Mouse (Mus musculus) MEL (cell line): ENCODE data around the gene Eef2. TPM values are rescaled to one million over a fixed set of nuclear protein-coding genes. Genes with fewer than 3 reads are reported as not detected.
"Not testable (repeated sequence)": the region's sequence is repeated elsewhere in the genome, so short reads cannot be mapped to it uniquely, and the experiment has no call there.

Source experiments
- DNase-seq: peaks from one replicate; pipeline ENCODE4 v3.0.0; 2011; ENCODE audit warnings: low read depth, low spot score
- H3K27ac ChIP-seq: 2 replicates; pipeline ENCODE4 v1.5.1; 2012; ENCODE audit warnings: low read depth, mild to moderate bottlenecking, control low read depth, low read length, moderate library complexity; ENCODE audit not compliant: control insufficient read depth
- H3K27me3 ChIP-seq, 2 experiments: fragments of 150-350 bp in 1 of 2; sonication (generic) in 1 of 2; 2 replicates each; pipeline ENCODE4 v1.6.1; 2012; ENCODE audit warnings: low read length in 2 of 2, mild to moderate bottlenecking in 2 of 2, improper control_type of control experiment in 1 of 2, moderate library complexity in 1 of 2; ENCODE audit not compliant: insufficient read depth in 2 of 2, control insufficient read depth in 1 of 2
- H3K36me3 ChIP-seq, 2 experiments: 2 replicates each; pipeline ENCODE4 v1.6.1; 2012 to 2014; ENCODE audit warnings: low read length in 2 of 2, improper control_type of control experiment in 1 of 2, inconsistent platforms in 1 of 2, mild to moderate bottlenecking in 1 of 2; ENCODE audit not compliant: insufficient read depth in 2 of 2, control insufficient read depth in 1 of 2
- H3K4me1 ChIP-seq, 2 experiments: fragments of 150-350 bp in 1 of 2; sonication (generic) in 1 of 2; 2 replicates each; pipeline ENCODE4 v1.6.1; 2012; ENCODE audit warnings: low read length in 2 of 2, improper control_type of control experiment in 1 of 2, mild to moderate bottlenecking in 1 of 2; ENCODE audit not compliant: insufficient read depth in 2 of 2, control insufficient read depth in 1 of 2
- H3K4me3 ChIP-seq, 2 experiments: fragments of 150-350 bp in 1 of 2; sonication (generic) in 1 of 2; 2 replicates each; pipeline ENCODE4 v1.5.1; 2012; ENCODE audit warnings: low read depth in 2 of 2, low read length in 2 of 2, mild to moderate bottlenecking in 2 of 2, moderate library complexity in 2 of 2, control low read depth in 1 of 2, improper control_type of control experiment in 1 of 2; ENCODE audit not compliant: control insufficient read depth in 1 of 2, insufficient read depth in 1 of 2
- H3K79me2 ChIP-seq: 2 replicates; pipeline ENCODE4 v1.6.1; 2012; ENCODE audit warnings: mild to moderate bottlenecking, low read length, moderate library complexity; ENCODE audit not compliant: control insufficient read depth, poor library complexity, insufficient read depth
- H3K9ac ChIP-seq: 2 replicates; pipeline ENCODE4 v1.6.1; 2012; ENCODE audit warnings: low read depth, mild to moderate bottlenecking, control low read depth, low read length, moderate library complexity; ENCODE audit not compliant: control insufficient read depth, poor library complexity, severe bottlenecking
- H3K9me3 ChIP-seq: fragments of 150-350 bp; sonication (generic); replicated peaks from 2 replicates; pipeline ENCODE4 v1.6.1; 2012; ENCODE audit warnings: mild to moderate bottlenecking, low read length, improper control_type of control experiment, moderate library complexity; ENCODE audit not compliant: insufficient read depth
- CHD1 ChIP-seq: IDR thresholded peaks from 2 replicates; pipeline ENCODE4 v1.6.1; 2012; ENCODE audit warnings: low read depth, mild to moderate bottlenecking, inconsistent platforms, low read length, improper control_type of control experiment
- CHD2 ChIP-seq: IDR thresholded peaks from 2 replicates; pipeline ENCODE4 v1.6.1; 2011; ENCODE audit warnings: low read length, improper control_type of control experiment
- CTCF ChIP-seq, 3 experiments: IDR thresholded peaks in 2 of 3; conservative IDR thresholded peaks in 1 of 3; 2 replicates each; pipeline ENCODE4 v1.5.1; 2011 to 2012; ENCODE audit warnings: low read length in 3 of 3, low read depth in 2 of 3, mild to moderate bottlenecking in 2 of 3, improper control_type of control experiment in 1 of 3, inconsistent platforms in 1 of 3, mixed read lengths in 1 of 3, moderate library complexity in 1 of 3; ENCODE audit not compliant: control insufficient read depth in 1 of 3, insufficient read depth in 1 of 3, poor library complexity in 1 of 3, severe bottlenecking in 1 of 3
- E2F4 ChIP-seq: IDR thresholded peaks from 2 replicates; pipeline ENCODE4 v1.6.1; 2011; ENCODE audit warnings: low read depth, low read length, improper control_type of control experiment, borderline replicate concordance
- ELF1 ChIP-seq: IDR thresholded peaks from 2 replicates; pipeline ENCODE4 v1.6.1; 2014; ENCODE audit warnings: low read depth, mild to moderate bottlenecking, inconsistent platforms, low read length, improper control_type of control experiment, moderate library complexity
- EP300 ChIP-seq, 2 experiments: IDR thresholded peaks; 2 replicates each; pipeline ENCODE4 v1.6.1; 2011; ENCODE audit warnings: improper control_type of control experiment in 2 of 2, low read length in 2 of 2, low read depth in 1 of 2, mild to moderate bottlenecking in 1 of 2
- ETS1 ChIP-seq: IDR thresholded peaks from 2 replicates; pipeline ENCODE4 v1.6.1; 2012; ENCODE audit warnings: low read depth, mild to moderate bottlenecking, inconsistent platforms, low read length, improper control_type of control experiment, moderate library complexity
- GABPA ChIP-seq: IDR thresholded peaks from 2 replicates; pipeline ENCODE4 v1.6.1; 2012; ENCODE audit warnings: low read depth, mild to moderate bottlenecking, inconsistent platforms, low read length, improper control_type of control experiment, moderate library complexity
- GATA1 ChIP-seq: IDR thresholded peaks from 2 replicates; pipeline ENCODE4 v1.6.1; 2011; ENCODE audit warnings: low read depth, low read length, improper control_type of control experiment
- HCFC1 ChIP-seq: IDR thresholded peaks from 2 replicates; pipeline ENCODE4 v1.6.1; 2012; ENCODE audit warnings: low read depth, mild to moderate bottlenecking, inconsistent platforms, low read length, improper control_type of control experiment, moderate library complexity
- JUND ChIP-seq: IDR thresholded peaks from 2 replicates; pipeline ENCODE4 v1.6.1; 2011; ENCODE audit warnings: low read depth, mild to moderate bottlenecking, improper control_type of control experiment, low read length
- KAT2A ChIP-seq: conservative IDR thresholded peaks from 2 replicates; pipeline ENCODE4 v1.6.1; 2012; ENCODE audit warnings: low read depth, low read length, improper control_type of control experiment, inconsistent platforms
- MAFK ChIP-seq: IDR thresholded peaks from 2 replicates; pipeline ENCODE4 v1.6.1; 2011; ENCODE audit warnings: low read depth, mild to moderate bottlenecking, low read length, improper control_type of control experiment, borderline replicate concordance
- MAX ChIP-seq: IDR thresholded peaks from 2 replicates; pipeline ENCODE4 v1.6.1; 2011; ENCODE audit warnings: low read length, improper control_type of control experiment
- MEF2A ChIP-seq: IDR thresholded peaks from 2 replicates; pipeline ENCODE4 v1.6.1; 2014; ENCODE audit warnings: low read depth, mild to moderate bottlenecking, inconsistent platforms, low read length, improper control_type of control experiment; ENCODE audit not compliant: poor library complexity, insufficient replicate concordance, severe bottlenecking; ENCODE audit errors: extremely low read depth
- MXI1 ChIP-seq: IDR thresholded peaks from 2 replicates; pipeline ENCODE4 v1.6.1; 2011; ENCODE audit warnings: mild to moderate bottlenecking, low read depth, low read length, improper control_type of control experiment
- MYB ChIP-seq: IDR thresholded peaks from 2 replicates; pipeline ENCODE4 v1.6.1; 2011; ENCODE audit warnings: mild to moderate bottlenecking, low read depth, low read length, improper control_type of control experiment
- NELFE ChIP-seq: IDR thresholded peaks from 2 replicates; pipeline ENCODE4 v1.6.1; 2011; ENCODE audit warnings: low read depth, low read length, improper control_type of control experiment
- NRF1 ChIP-seq: IDR thresholded peaks from 2 replicates; pipeline ENCODE4 v1.6.1; 2014; ENCODE audit warnings: low read depth, mild to moderate bottlenecking, inconsistent platforms, low read length, improper control_type of control experiment, moderate library complexity; ENCODE audit not compliant: poor library complexity, insufficient read depth, severe bottlenecking
- POLR2A ChIP-seq, 2 experiments: IDR thresholded peaks; 2 replicates each; pipeline ENCODE4 v1.6.1; 2011 to 2012; ENCODE audit warnings: low read length in 2 of 2, mild to moderate bottlenecking in 2 of 2, control low read depth in 1 of 2, improper control_type of control experiment in 1 of 2, low read depth in 1 of 2, moderate library complexity in 1 of 2; ENCODE audit not compliant: control insufficient read depth in 1 of 2, insufficient read depth in 1 of 2, poor library complexity in 1 of 2
- POLR2AphosphoS2 ChIP-seq: IDR thresholded peaks from 2 replicates; pipeline ENCODE4 v1.6.1; 2011; ENCODE audit warnings: low read length, improper control_type of control experiment
- RCOR1 ChIP-seq: IDR thresholded peaks from 2 replicates; pipeline ENCODE4 v1.6.1; 2012; ENCODE audit warnings: low read depth, mild to moderate bottlenecking, inconsistent platforms, low read length, improper control_type of control experiment
- SMC3 ChIP-seq: IDR thresholded peaks from 2 replicates; pipeline ENCODE4 v1.6.1; 2011; ENCODE audit warnings: low read depth, low read length, improper control_type of control experiment
- TAL1 ChIP-seq: IDR thresholded peaks from 2 replicates; pipeline ENCODE4 v1.6.1; 2012; ENCODE audit warnings: mild to moderate bottlenecking, inconsistent platforms, low read length, moderate library complexity, mixed read lengths
- TBP ChIP-seq: IDR thresholded peaks from 2 replicates; pipeline ENCODE4 v1.8.0; 2011; ENCODE audit warnings: low read depth, low read length, improper control_type of control experiment
- UBTF ChIP-seq: IDR thresholded peaks from 2 replicates; pipeline ENCODE4 v1.6.1; 2012; ENCODE audit warnings: low read depth, mild to moderate bottlenecking, inconsistent platforms, low read length, improper control_type of control experiment, moderate library complexity, borderline replicate concordance; ENCODE audit not compliant: insufficient read depth
- ZKSCAN1 ChIP-seq: IDR thresholded peaks from 2 replicates; pipeline ENCODE4 v1.6.1; 2012; ENCODE audit warnings: low read depth, mild to moderate bottlenecking, inconsistent platforms, low read length, improper control_type of control experiment, moderate library complexity
- polyA plus RNA-seq, 2 experiments: library from polyadenylated mRNA; stranded (reverse) in 1 of 2; unstranded in 1 of 2; fragments of >175 nt in 1 of 2; fragments of >200 nt in 1 of 2; gene quantifications; 2 replicates each; pipeline versions ENCODE4 v1.2.1 to v1.2.4; 2012; ENCODE audit warnings: low replicate concordance in 2 of 2, low read depth in 1 of 2; ENCODE audit not compliant: insufficient read length in 2 of 2, insufficient read depth in 1 of 2, missing spikeins in 1 of 2
- total RNA-seq: library from RNA; depleted of rRNA; stranded (reverse); fragments of 300-350 nt; gene quantifications from 2 replicates; pipeline ENCODE4 v1.2.3, GENCODE M21; 2012

Gene Eef2
- total and polyA plus RNA-seq, 3 experiments: 2,863 to 4,586 (median 3,442) TPM

DNA sequence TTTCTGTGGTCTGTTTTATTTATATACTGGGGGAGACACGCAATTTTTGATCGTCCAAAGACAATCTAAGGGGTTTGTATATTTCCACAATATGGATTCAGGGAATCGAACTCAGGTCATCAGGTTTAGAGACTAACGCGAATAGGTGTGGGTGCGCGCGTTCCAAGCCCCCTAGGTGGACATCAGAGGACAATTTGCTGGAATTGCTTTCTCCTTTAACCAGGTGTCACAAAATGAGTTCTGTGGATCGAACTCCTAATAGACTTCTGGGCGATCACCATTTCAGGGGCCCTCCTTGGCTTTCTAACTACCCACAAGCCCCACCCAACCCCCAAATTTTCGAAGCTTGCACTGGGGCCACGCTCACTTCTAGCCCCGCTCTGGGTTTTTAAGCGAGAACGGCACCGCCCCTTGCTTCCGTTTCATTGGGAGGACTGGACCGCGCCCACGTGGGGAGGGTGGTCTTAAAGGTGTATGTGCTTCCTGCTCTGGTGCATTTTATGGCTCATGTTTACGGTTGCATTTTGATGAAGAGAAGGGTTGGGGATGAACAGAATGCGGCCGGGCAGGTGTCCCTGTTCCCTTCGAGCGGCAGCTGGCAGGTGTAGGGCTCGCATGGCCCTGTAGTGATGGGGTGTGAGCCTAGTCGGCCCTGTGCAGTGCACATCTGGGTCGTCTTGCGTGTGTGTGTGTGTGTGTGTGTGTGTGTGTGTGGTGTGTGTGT is 7.7 kb upstream of the Eef2 start (continued):
- TF ChIP-seq GATA1 (no peak), MYB (no peak), CHD2 (no peak), EP300 (IDR thresholded peaks at IDR 0.05; ENCODE audit: low read depth in 1 of 2, low read length in 2 of 2) (no peak)

DNA sequence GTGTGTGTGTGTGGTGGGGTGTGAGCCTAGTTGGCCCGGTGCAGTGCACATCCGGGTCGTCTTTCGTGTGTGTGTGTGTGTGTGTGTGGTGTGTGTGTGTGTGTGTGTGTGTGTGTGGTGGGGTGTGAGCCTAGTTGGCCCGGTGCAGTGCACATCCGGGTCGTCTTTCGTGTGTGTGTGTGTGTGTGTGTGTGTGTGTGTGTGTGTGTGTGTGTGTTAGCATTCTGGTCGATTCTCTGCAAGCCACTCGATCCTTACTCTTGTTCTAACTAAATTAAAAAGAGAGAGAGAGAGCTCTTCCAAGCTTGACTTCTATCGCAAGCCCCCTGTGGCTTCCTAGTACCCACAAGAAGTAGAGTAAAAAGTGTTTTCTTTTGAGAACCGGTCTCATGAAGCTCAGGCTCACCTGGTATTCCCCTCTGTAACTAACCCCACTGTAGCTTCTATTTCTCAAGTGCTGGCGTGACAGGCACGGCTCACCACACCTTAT is 7.0 kb upstream of the Eef2 start:
- Histone ChIP-seq H3K36me3 (peaks cover 0 to 11% of the 10 kb centered on the region in 2 experiments; a peak in 2 of 4 replicates), H3K27ac (peak overlapping the region; percentile 61), H3K9ac (peak overlapping the region; percentile 55), H3K4me3 (peak overlapping the region; percentile 65 to 78), H3K79me2 (peaks cover 21% of the 10 kb centered on the region), H3K4me1 (peaks cover 0 to 16% of the 10 kb centered on the region in 2 experiments; a peak in 3 of 4 replicates)
- not testable (repeated sequence) for H3K9me3 ChIP-seq, H3K27me3 ChIP-seq
- peak; percentile 67 for DNase-seq
- TF ChIP-seq HCFC1: 0 out of 2 replicates have a peak, but pooled peaks have one; percentile 11

DNA sequence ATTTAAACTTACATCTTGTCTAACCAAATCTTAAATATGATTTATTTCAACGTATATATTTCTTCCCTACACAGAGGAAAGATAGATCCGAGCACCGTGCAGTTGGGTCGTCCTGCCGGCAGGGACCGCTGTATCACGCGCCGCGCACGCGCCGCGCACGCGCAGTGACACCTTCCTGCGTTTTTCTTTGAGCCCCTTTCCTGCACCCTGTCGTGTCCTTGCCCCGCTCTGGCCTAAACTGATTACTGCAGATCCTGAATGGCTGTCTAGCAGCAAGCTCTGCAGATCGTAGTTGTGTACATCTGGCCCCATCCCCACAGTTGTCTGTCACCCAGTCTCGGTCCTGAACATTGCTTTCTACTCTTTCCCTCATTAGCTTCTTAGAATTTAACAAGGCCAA is 3.3 kb upstream of the Eef2 start:
- H3K9ac ChIP-seq: peak overlapping the region; percentile 88
- peak overlapping the region; percentile 45 to 50 for H3K4me3 ChIP-seq
- peak; percentile 95 for DNase-seq
- peak overlapping the region; percentile 94 for H3K27ac ChIP-seq
- H3K27me3 ChIP-seq: no peaks in the 10 kb centered on the region
- peaks cover 18% of the 10 kb centered on the region for H3K79me2 ChIP-seq
- H3K4me1 ChIP-seq: peaks cover 0 to 15% of the 10 kb centered on the region in 2 experiments; a peak in 3 of 4 replicates
- H3K9me3 ChIP-seq: no peaks in the 10 kb centered on the region
- H3K36me3 ChIP-seq: peaks cover 1 to 11% of the 10 kb centered on the region in 2 experiments
- no peak for TF ChIP-seq MEF2A
- TF ChIP-seq SMC3: peak; percentile 6; the same call in 1 of the 2 replicates
- TF ChIP-seq CTCF (IDR thresholded peaks at IDR 0.05 in 2 of 3, conservative IDR thresholded peaks at IDR 0.05 in 1 of 3; ENCODE audit: control insufficient read depth in 1 of 3, insufficient read depth in 1 of 3, low read depth in 2 of 3, low read length in 3 of 3, poor library complexity in 1 of 3, severe bottlenecking in 1 of 3): peak; percentile 87 to 93 (median 89)
- TF ChIP-seq RCOR1: no peak
- peak; percentile 69 for TF ChIP-seq MXI1
- peak; percentile 85 for TF ChIP-seq HCFC1
- peak; percentile 16; the same call in 1 of the 2 replicates for TF ChIP-seq ETS1
- TF ChIP-seq POLR2AphosphoS2: peak; percentile 94
- TF ChIP-seq CHD1: no peak
- TF ChIP-seq GATA1: no peak
- peak in 1 of 2 experiments; percentile 95; a peak in 2 of 4 replicates for TF ChIP-seq POLR2A (IDR thresholded peaks at IDR 0.05; ENCODE audit: control insufficient read depth in 1 of 2, insufficient read depth in 1 of 2, low read depth in 1 of 2, low read length in 2 of 2, poor library complexity in 1 of 2)
- no peak for TF ChIP-seq JUND
- TF ChIP-seq ZKSCAN1: no peak
- TF ChIP-seq NELFE: peak; percentile 94
- peak; percentile 98 for TF ChIP-seq NRF1
- no peak for TF ChIP-seq E2F4
- TF ChIP-seq MAX: peak; percentile 65
- no peak for TF ChIP-seq GABPA
- no peak for TF ChIP-seq UBTF
- TF ChIP-seq MYB: no peak
- no peak; the same call in 1 of the 2 replicates for TF ChIP-seq KAT2A
- TF ChIP-seq ELF1: peak; percentile 57
- peak; percentile 31; the same call in 1 of the 2 replicates for TF ChIP-seq TAL1
- TF ChIP-seq TBP: peak; percentile 81; the same call in 1 of the 2 replicates
- no peak for TF ChIP-seq MAFK
